Mouse (Mus musculus) megakaryocyte, adult 5-6 weeks (primary cell): ENCODE measurements at regions not wholly inside any gene's neighbourhood (a gene's known extent, or its start where the extent isn't known, plus 50 kb on each side); places are given as distances from the start of the nearest gene placed in this dataset.

Experiments used
- ATAC-seq: 2 replicates; pipeline ENCODE4 v1.8.0; 2016; ENCODE audit warnings: mild to moderate bottlenecking, inconsistent platforms; ENCODE audit not compliant: poor library complexity, severe bottlenecking

DNA sequence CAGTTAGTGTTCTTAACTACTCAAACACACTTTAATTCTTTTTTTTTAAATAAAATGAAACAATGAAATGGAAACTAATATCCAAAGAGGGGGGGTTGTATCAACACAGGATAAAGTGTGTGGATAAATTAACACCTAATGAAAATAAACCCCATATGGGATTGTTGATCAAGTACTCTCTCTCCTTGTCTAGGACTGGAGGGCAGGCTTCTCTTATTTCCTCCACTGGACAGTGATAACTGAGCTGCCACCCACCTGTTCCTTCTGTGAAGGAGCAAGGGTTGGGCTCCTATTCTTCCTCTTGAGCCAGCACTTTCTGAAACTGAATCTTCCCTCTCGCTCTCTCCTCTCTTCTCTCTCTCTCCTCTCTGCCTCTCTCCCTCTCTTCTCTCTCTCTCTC lies 716.5 kb downstream of the Epm2a start:
- no peak for ATAC-seq

DNA sequence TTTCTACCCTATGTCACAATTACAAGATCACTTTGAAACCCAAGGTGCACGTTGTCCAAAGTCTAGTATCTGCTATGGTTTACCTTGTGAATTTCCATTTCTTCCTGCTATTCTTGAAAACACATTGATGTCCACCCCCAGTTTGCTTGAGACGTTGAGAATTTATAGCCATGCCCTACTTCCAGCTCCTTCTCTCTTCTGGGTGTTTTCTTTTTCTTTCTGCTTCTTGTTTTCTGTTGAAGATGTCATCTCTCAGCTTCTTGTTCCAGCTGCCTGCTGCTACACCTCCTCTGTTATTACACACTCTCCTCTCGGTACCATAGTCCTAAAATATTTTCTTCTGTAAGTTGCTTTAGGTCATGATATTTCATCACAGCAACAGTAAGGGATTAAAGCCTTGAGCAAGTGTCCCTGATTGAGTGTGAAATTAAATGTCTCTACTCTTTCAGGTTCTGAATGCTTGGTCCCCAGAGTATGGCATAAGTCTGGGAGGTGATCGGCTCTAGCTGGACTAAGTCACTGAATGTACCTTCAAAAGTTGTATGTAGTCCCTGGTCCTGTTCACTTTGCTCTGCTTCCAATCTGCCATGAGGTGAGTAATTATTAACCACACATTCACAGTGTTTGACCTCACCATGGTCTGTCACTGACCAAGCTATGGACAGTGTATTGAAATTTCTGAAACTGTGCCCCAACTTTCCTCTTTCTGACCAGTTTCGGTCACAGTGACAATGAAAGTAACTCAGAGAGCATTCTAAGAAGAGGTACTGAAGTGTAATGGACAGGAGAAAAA lies 718.1 kb downstream of the Epm2a start:
- no peak for ATAC-seq

DNA sequence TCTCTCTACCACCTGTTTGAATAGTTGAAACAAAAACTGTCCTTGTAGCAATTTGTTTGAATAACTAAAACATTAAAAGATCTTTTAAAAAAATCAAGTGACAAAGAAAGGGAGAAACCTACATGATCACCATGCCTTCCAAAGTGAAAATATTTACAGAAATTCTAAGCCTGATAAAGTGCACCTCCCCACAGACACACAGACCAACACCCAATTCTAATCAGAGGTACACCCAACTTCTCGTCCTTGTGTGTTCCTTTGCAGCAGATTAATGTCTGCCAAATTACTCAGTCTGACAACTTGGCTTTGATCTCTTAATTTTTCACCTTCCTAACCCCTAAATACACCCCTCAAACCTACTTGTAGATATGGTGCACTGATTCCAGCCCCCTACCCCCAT lies 719.1 kb downstream of the Epm2a start:
- ATAC-seq = no peak

DNA sequence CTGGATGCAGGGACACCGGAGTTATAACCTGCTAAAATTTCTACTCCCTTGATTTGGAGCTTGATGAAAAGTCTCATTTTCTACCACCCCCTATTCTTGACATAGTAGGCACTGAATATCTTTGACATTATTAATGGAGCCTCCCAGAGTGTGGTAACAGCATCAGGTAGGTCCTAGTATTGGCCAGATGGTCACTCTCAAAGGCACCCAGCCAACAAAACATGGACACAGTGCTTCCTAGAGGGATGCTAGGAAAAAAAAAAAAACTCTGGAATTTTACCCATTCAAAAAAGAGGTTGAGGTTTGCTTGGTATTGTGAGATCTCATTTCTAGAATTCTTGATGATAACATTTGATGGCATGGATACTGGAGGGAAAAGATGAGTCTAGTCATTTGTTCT lies 740.8 kb downstream of the Epm2a start:
- ATAC-seq = no peak

DNA sequence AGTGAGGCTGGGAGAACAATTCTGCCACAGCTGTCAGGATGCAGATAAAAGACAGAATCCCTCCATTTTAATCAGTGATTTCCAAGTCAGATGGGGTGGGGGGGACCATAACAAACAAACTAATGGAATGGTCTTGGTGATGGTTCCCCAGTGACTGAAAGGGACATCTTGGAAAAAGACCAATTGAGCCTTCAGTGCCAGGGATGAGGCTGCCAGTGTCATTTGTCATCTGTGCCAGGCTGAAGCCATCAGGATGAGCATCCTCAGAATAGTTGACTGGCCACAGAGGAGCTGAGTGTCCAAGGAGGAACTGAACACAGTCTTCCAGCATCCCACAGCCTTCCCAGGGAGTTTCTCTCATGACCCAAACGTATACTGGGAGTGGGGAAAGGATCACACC lies 749.3 kb downstream of the Epm2a start:
- no peak for ATAC-seq

DNA sequence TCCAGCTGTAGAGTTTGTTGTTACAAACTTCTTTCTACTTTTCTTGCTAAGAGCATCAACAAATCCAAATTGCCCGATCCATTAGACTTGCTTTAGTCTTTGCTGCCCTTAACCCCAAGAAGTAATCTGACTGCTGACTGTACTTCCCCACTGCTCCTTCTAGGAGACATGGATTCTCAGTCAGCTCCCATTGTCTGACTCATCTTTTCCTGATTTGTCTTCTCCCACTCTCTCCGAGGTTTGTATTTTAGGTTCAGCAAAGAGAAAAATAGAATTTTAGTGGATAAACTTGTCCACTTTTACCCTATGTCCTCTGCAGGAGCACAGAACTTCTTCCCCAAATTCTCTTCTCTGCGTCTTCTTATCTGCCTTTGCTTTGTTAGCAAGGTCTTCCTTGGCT lies 753.5 kb downstream of the Epm2a start:
- no peak for ATAC-seq

DNA sequence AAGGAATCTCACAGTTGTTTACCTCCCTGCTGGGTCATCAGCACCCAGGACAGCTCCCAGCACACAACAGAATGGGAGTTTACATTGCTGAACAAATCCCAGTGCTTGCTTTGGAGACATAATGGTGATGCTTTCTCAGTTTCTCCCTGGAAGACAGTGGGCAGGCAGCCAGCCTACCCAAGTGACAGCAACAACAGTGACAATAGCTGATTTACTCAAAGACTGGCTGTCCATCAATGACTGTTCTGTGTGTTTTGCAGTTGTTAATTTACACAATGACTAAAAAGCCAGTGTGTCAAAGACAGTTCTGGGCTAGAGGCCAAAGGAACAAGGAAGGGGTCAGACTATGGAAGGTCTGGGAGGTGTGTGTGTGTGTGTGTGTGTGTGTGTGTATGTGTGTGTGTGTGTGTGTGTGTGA lies 762.2 kb downstream of the Utrn start:
- ATAC-seq = no peak

DNA sequence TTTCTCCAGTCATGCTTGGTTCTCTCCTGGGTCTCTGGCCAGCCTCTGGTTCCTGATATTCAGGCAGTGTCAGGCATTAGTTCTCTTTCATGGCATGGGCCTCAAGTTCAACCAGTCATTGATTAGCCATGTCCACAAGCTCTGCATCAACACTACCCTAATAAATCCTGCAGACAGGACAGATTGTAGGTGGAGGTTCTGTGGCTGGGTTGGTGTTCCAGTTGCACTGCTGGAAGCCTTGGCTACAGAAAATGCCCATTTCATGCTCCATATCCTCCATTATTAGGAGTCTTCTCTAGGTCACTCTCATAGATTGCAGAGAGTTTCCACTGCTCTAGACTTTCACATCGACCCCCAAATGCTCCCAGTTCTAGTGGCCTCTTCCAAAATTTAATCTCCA lies 757.4 kb downstream of the Utrn start:
- no peak for ATAC-seq

DNA sequence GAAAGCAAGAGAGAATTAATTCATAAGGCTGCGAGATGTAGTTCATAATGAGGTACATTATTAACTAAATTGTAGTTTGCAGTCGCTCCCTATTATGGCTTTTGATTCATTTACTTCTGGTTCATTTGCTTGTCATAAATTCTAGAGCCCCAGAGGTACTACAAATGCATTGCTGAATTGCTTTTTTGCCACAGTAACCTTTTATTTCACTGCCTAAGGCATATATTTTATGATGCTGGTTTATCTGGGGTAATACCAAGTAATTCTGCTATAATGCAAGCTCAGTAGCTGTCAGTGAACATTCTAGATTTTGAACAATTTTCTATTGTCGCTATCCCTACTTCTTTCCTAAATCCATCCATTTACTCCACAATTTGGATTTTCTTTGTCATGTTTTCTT lies 753.4 kb downstream of the Utrn start:
- no peak for ATAC-seq

DNA sequence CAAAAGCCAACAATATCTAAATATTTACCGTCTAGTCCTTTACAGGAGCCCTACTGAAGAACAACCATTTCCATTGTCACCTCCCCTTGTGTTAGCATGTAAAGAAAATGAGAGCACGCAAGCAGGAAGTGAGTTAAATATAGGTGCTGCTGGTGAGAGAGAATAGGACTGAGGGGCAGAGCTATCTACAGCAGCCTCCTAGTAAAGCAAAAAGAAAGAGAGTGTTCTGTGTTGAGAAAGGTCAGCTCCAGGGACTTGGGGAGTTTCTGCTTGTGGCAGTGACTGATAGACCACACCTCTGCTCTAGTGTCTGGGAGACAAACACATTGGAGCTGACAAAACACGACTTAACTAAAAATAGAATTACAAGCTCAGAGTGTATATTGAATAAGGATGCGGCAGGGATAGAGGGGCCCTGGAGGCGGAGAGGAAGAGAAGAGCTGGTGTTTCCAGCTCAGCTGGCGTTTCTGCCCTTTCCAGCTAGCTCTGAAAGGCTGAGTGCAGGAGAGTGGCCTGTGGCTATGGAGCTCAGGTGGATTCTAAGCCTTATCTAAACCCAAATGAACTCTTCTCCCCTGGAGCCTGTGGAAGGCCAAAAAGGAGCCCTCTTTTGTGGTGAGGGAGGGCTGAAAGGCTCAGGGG lies 752.4 kb downstream of the Utrn start:
- ATAC-seq = no peak

DNA sequence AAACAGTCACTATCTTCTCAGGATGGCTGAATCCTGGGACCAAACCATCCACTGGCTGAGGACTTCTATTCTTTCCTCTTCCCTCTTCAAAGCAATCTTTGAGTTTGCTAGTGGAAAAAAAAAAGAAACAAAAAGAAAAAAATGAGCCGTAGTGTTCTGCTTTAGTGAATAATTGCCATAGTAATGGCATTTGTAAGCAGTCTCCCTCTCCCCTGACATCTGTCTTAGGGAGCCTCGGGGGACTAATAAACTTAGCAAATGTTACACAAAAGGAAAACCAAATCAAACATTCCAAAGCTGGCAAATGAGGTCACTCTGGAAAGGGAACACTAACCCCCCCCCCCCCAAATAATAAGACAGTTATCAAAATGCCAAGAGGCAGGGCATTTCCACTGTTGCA lies 744.9 kb downstream of the Utrn start:
- ATAC-seq = no peak

DNA sequence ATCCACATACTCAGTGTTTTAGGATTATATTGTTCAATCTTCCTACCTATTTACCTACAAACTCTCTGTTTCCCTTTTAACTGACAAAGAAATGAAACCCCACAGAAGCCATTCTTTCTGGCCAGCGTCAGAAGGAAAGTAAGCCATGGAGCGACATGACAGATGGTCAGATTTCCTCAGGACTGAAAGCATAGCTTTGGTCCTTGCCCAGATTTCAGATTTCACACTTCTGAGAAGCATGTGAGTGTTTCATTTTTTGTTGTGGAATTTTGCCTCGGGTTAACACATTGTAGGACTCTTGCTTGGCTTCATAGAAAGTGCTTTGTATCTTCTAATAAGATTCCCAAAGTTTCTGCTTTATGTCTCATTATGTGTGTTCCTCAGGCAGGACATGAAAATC lies 739.7 kb downstream of the Utrn start:
- no peak for ATAC-seq

DNA sequence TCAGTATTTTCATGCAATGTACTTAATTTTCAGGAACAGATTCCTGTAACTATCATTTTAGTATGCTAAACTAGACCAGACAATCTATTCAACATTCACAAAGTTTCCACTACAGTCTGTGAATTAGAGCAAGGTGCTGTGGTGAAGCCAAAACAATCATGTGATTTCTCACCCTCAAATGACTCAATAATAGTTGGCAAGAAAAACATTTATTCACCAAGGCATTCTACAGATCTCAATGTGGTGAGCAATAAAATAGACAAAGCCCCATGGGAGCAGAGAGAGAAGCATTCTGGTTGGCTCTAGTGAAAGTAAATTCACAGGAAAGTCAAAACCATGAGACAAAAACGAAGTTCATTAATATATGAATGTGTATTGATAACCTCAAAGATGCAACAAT lies 724.5 kb downstream of the Utrn start:
- no peak for ATAC-seq

DNA sequence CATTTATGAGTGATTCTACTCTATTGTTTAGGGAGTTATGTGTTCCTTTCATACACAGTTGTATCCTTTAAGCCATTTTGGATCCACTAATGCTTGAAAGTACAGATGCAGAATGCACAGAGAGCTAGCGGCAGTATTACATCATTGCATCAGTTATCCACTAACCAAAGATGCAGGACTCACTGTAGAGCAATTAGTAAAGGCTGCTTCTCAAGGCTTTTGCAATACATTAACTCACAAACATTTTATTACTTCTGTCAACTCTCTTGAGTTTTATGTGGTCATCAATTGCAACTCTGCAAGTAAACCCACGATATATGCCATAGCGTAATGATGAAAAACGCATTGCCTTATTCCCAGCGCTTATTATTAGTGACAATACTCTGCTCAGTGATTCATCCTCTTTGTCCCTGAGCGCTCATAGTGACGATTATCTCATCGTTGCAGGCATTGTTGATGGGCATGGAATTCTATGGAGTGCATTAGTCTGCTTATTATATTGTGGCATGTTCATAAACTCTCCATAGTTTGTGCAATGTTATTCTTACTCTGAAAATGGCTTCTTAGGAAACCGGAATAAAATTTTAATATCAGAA lies 722.1 kb downstream of the Utrn start:
- ATAC-seq = no peak

DNA sequence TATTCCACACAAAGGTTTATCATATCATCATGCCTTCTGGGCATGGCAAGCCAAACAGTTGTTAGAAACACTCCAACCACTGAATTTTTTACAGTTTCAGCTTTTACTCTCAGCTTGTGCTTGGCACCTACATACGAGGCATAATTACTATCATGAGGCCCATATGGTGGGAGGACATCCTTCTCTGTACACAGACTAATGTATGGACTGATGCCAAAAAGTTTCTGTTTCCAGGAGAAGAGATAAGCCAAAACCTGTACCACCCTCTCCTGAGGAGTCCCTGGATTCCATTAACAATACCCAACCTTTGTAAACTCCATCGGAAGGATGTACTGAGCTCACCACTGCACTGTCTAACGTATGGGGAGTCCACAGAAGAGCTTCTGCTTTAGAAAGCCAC lies 698.9 kb downstream of the Utrn start:
- ATAC-seq = no peak

DNA sequence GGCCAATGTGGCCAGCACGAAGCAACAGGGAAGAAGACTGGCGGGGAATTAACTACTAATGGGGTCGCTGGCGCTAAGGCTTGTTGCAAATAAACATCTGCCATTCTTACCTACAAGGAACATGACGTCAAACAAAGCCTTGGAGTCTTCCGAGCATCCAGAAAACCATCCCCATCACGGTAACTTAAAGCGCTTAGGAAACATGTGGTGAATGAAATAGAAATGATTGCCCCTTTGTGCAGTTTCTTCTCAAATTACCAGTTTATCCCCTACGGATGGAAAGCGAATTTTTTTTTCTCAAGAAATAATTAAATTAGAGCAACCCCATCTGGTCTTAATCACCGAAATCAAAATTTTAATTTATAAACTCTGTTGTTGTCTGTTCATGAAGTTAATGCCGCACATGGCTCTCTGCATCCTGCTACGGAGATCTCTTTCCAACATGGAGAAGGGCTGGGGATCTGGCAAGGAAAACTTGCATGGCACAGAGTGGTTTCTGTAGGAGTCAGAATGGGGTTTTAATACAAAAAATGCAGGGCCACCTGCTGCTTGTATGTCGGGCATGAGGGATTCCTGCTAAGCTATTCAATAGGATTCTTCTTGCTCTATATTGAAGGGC lies 694.9 kb downstream of the Utrn start:
- ATAC-seq = no peak

DNA sequence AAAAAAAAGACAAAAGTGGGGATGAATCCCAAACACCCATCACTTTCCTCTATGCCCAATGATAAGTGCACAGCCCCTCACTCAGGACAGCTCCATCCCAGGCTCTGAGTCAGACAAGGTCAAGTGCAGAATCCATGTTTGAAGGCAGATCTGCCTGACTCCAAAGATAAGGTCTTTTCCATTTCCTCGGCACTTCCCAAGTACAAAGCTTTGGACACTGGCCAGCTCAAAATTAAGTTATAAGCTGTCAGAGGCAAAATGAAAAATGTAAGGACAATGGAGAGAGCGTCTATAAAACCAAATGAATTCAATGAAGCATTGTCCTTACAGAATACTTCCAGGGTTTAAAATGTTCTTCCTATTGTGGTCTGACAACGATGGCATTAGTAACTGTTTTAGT lies 694.0 kb downstream of the Utrn start:
- ATAC-seq = no peak

DNA sequence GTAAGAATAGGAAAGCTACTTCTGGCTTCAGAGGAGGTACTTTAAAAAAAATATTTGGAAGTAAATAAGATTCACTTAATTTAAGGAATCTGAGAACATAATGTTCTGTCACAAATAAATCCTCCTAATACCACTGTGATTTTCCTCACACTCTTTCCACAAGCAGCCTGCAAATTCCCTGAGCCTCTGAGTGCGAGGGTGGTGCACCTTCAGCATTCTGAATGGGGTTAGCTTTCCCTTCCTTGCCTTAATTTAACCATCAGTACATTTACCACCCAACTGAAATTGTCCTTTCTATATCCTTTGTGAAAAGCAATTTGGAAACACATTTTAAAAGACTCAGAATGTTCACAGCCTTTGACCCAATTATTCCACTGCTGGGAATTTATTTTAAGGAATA lies 691.7 kb downstream of the Utrn start:
- ATAC-seq = no peak

DNA sequence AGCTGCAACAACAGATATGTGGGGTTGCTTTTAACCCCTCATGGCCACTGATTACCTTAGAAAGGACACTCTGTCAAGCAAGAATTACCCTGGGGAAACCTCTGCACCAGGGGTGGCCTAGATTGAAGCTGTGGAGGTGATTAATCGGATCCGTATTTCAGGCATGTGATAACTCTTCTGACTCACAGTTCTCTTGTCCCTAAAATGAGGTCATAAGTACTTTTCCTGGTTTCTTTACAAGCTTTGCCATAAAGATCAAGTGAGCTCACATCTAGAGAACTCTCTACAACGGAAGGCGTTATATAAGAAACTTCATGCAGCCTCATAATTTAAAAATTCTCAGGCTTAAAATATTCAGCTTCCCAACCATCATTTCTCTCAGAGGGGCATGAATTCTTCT lies 688.2 kb downstream of the Utrn start:
- no peak for ATAC-seq

DNA sequence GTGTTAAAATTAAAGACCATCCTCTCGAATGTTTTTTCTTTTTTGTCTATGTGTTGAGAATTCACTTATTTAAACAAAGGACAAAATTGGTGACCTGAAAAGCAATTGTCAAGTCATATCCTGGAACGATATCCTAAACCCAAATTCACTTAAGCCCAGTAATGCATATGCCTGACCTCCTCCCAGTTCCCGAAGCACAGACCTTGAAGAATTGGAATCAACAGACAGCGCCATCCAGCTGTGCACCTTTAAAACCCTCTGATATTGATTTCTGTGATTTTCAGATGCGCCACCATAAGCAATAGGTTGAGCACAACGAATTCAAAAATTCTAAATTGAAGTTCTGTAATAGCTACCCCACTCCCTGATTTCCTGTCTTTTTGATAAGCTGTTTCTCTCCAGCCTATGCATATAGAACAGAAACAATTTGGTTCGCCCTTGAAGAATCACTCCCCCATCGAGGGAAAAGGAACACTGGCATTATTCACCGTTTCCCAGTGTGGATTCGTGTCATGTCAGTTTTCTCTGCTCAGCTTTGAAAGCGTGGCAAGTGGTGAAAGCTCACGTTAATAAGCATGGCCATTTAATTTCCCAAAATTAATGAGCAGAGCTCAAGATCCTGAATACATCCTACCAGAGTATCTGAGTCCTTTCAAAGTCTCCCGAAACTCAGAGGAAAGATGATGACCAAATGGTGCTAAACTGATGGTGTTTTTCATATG lies 682.1 kb downstream of the Utrn start:
- no peak for ATAC-seq

DNA sequence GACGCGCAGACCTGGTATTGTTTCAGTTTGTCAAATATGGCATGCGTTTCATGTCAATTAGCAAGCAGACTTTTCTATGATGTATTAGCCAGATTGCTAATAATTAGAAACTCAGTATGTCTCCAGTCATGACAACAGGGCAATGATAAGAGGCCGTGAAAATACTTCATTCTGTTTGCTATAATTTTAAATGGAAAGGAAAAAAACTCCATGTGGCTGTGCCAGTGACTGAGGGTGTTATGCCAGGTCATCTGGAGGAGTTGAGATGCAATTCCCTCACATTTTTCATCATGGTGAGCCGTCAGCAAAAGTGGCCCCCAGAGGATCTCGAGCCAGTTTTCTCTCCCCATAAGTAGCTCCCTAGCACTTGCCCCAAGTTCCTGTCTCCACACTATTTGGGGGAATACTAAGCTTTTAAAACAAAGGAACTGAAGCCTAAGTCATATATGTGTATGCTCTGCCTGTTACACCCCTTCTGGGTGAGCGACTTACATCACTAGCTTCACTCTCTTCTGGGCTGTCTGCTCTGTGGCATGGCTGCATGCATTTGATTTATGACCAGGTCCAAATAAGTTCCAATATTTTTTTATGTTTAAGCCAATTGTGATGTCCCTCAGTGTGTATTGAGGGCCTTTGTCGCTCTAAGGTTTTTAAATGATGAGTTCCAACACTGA lies 681.4 kb downstream of the Utrn start:
- ATAC-seq = no peak
